Mouse (Mus musculus): ENCODE results near the gene Zfp408.

DNA sequence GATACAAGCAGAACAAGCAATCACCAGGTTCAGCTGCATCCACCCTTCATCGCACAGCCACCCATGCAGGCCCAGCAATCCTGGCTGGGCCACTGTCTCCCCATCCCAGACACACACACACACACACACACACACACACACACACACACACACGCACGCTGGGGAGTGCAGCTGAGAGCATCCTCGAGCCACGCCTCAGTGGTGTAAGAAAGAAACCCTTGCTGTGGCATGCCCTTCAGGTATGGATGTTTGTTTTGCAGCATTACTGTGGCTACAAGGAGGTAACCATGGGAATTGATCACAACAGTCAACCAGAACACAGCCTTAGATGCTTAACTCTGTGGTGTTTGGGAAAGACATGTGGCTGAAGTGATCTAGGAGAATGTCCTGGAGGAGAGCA lies 17.3 kb downstream of the Zfp408 start:
- TF ChIP-seq POLR2A (IDR thresholded peaks at IDR 0.05; ENCODE audit: low read depth, low read length) = no peak
- TF ChIP-seq CTCF (conservative IDR thresholded peaks at IDR 0.05; ENCODE audit: insufficient read depth, insufficient read length, low read depth, low read length) = no peak
